Mouse (Mus musculus): ENCODE measurements around the gene Zscan4e.
"Not testable (repeated sequence)": the region's sequence is repeated elsewhere in the genome, so short reads cannot be mapped to it uniquely, and the experiment has no call there.

The Zscan4e gene

GRCm38 (mm10) chr7:11310582-11310981 is at the start of gene Zscan4e:
Gene Zscan4e (minus strand): TSS chr7:11310682.
- not testable (repeated sequence) for DNase-seq
